Comparison of ENCODE assay signal across 12 mouse cellular contexts in genomic region chr2:91644021-91644420, GRCm38 (mm10). TPM values are rescaled to one million over a fixed set of nuclear protein-coding genes. Genes with fewer than 3 reads are reported as not detected.
"Had no signal": no experiment of that assay in that cellular context is flagged by ENCODE, and none has a peak within 500 bp of the region (broad histone marks: within the 10 kb centered on the region; RNA-seq: fewer than 3 reads in every experiment).

No protein-coding gene starts in this region.

- DNase-seq: kidney, adult 2 months; kidney, postnatal 14 days; left cerebral cortex, postnatal 4 days; lung, adult 18-20 months; right cerebral cortex, postnatal 14 days; thymus, postnatal 14 days had no signal

- H3K4me3 ChIP-seq: kidney, embryonic 15.5 days; limb, embryonic 13.5 days; midbrain, embryonic 13.5 days; myocyte; neural tube, embryonic 12.5 days; stomach, embryonic 15.5 days had no signal

- H3K27ac ChIP-seq: kidney, embryonic 15.5 days; limb, embryonic 13.5 days; midbrain, embryonic 13.5 days; neural tube, embryonic 12.5 days; stomach, embryonic 15.5 days had no signal

- H3K9ac ChIP-seq: kidney, embryonic 15.5 days; limb, embryonic 13.5 days; midbrain, embryonic 13.5 days; neural tube, embryonic 12.5 days; stomach, embryonic 15.5 days had no signal

- H3K9me3 ChIP-seq: kidney, embryonic 15.5 days; limb, embryonic 13.5 days; midbrain, embryonic 13.5 days; neural tube, embryonic 12.5 days; stomach, embryonic 15.5 days had no signal

- H3K4me2 ChIP-seq: kidney, embryonic 15.5 days; limb, embryonic 13.5 days; midbrain, embryonic 13.5 days; neural tube, embryonic 12.5 days; stomach, embryonic 15.5 days had no signal

- H3K27me3 ChIP-seq: kidney, embryonic 15.5 days; limb, embryonic 13.5 days; midbrain, embryonic 13.5 days; neural tube, embryonic 12.5 days; stomach, embryonic 15.5 days had no signal

- ATAC-seq: midbrain, embryonic 13.5 days had no signal

RNA-seq across cellular contexts. Expression of gene F2, which starts 7.8 kb away (rescaled TPM):
- polyA plus RNA-seq: midbrain, embryonic 13.5 days had no signal
